7 mouse cellular contexts compared by ENCODE assay signal in genomic region chr3:96727343-96727827, GRCm38 (mm10). TPM values are rescaled to one million over a fixed set of nuclear protein-coding genes. Genes with fewer than 3 reads are reported as not detected.
DNase-seq lines count a peak whose midpoint lies in the region; ATAC-seq lines count a peak whose summit lies in the region.

Gene Polr3c, minus strand, starts transcription at chr3:96727628.
Gene Rnf115, plus strand, starts transcription at chr3:96727664.

- H3K36me3 ChIP-seq in intestine, embryonic 16.5 days (ENCODE audit: control insufficient read depth, insufficient read depth, low read length), result no peaks in the 10 kb centered on the region
- H3K36me3 ChIP-seq in midbrain, embryonic 11.5 days (ENCODE audit: control insufficient read depth, insufficient read depth, low read length), result no peaks in the 10 kb centered on the region

- peak within 1 kb of the TSS; percentile 97 for H3K4me3 ChIP-seq in intestine, embryonic 16.5 days (ENCODE audit: low read length)
- H3K4me3 ChIP-seq in midbrain, embryonic 11.5 days (ENCODE audit: low read depth, low read length), result peak within 1 kb of the TSS; percentile 89

- peak within 1 kb of the TSS; percentile 78 for H3K4me2 ChIP-seq in intestine, embryonic 16.5 days (ENCODE audit: low read depth, low read length)
- H3K4me2 ChIP-seq in midbrain, embryonic 11.5 days, result peak within 1 kb of the TSS; percentile 73

- H3K9ac ChIP-seq in intestine, embryonic 16.5 days (ENCODE audit: low read depth, low read length), result peak within 1 kb of the TSS; percentile 88
- H3K9ac ChIP-seq in midbrain, embryonic 11.5 days (ENCODE audit: low read length), result peak within 1 kb of the TSS; percentile 90

- under 1% methylated on average over 52 of the region's 52 CpGs for WGBS in intestine, embryonic 16.5 days
- 0% methylated on average over 47 of the region's 52 CpGs for WGBS in midbrain, embryonic 11.5 days

- peak; percentile 99 for DNase-seq in adrenal gland, adult 2 months
- peak; percentile 89 for DNase-seq in embryo, embryonic 11.5 days (ENCODE audit: low read depth, low spot score)
- peak; percentile 96 to 97 for DNase-seq in gastrocnemius, postnatal 4 days (ENCODE audit: low spot score in 2 of 2)
- DNase-seq in left cerebral cortex, postnatal 36 days (ENCODE audit: low spot score in 2 of 2), result peak; percentile 95 to 98
- DNase-seq in midbrain, embryonic 11.5 days (ENCODE audit: low spot score, missing footprints), result peak; percentile 99
- DNase-seq in skeletal muscle tissue, adult 2 months (ENCODE audit: low read depth, low spot score), result peak; percentile 93

- no peaks in the 10 kb centered on the region for H3K27me3 ChIP-seq in intestine, embryonic 16.5 days (replicated peaks; ENCODE audit: control insufficient read depth, insufficient read depth, low read length)
- no peaks in the 10 kb centered on the region for H3K27me3 ChIP-seq in midbrain, embryonic 11.5 days (ENCODE audit: control insufficient read depth, insufficient read depth, low read length)

- intact Hi-C loops in left cerebral cortex, postnatal 36 days (cut with DNase I), result no loop called here

- peak within 1 kb of the TSS; percentile 74 for H3K27ac ChIP-seq in intestine, embryonic 16.5 days (ENCODE audit: low read length)
- peak within 1 kb of the TSS; percentile 67 for H3K27ac ChIP-seq in midbrain, embryonic 11.5 days (ENCODE audit: low read depth, low read length)

- ATAC-seq in intestine, embryonic 16.5 days, result peak; percentile 99
- peak; percentile 98 for ATAC-seq in midbrain, embryonic 11.5 days (ENCODE audit: low FRiP score)

- peaks cover 27% of the 10 kb centered on the region for H3K4me1 ChIP-seq in intestine, embryonic 16.5 days (ENCODE audit: control insufficient read depth, insufficient read depth, low read length)
- peaks cover 17% of the 10 kb centered on the region for H3K4me1 ChIP-seq in midbrain, embryonic 11.5 days (ENCODE audit: control insufficient read depth, insufficient read depth, low read length)

- no peaks in the 10 kb centered on the region for H3K9me3 ChIP-seq in intestine, embryonic 16.5 days (ENCODE audit: control insufficient read depth, low read length)
- no peaks in the 10 kb centered on the region for H3K9me3 ChIP-seq in midbrain, embryonic 11.5 days (ENCODE audit: control insufficient read depth, low read length)

RNA-seq across cellular contexts. Expression of gene Polr3c, which starts in this region (rescaled TPM):
- 10 to 100 TPM; 28.9 to 32.8 TPM for total RNA-seq in adrenal gland, adult 2 months (2021)
- 14.1 and 19.9 TPM in 2 replicates for polyA plus RNA-seq in adrenal gland, adult 2 months (2012; rRNA removed)
- 10 to 100 TPM; 23.6 to 24.5 TPM for total RNA-seq in gastrocnemius, postnatal 4 days (2021)
- polyA plus RNA-seq in intestine, embryonic 16.5 days (2015; fragmentation: Nextera tagmentation; extraction: Ambion mirVana), result 37.7 and 41.0 TPM in 2 replicates
- total RNA-seq in left cerebral cortex, postnatal 36 days (2021), result 10 to 100 TPM; 24.1 to 28.0 TPM
- 35.7 and 41.6 TPM in 2 replicates for polyA plus RNA-seq in midbrain, embryonic 11.5 days (2014; fragmentation: Nextera tagmentation; extraction: Ambion mirVana)

RNA-seq across cellular contexts. Expression of gene Rnf115, which starts in this region (rescaled TPM):
- total RNA-seq in adrenal gland, adult 2 months (2021), result 10 to 100 TPM; 39.4 to 46.5 TPM
- 9.9 and 12.5 TPM in 2 replicates for polyA plus RNA-seq in adrenal gland, adult 2 months (2012; rRNA removed)
- 10 to 100 TPM; 45.1 to 50.6 TPM for total RNA-seq in gastrocnemius, postnatal 4 days (2021)
- 43.6 and 47.3 TPM in 2 replicates for polyA plus RNA-seq in intestine, embryonic 16.5 days (2015; fragmentation: Nextera tagmentation; extraction: Ambion mirVana)
- 10 to 100 TPM; 66.4 to 66.7 TPM for total RNA-seq in left cerebral cortex, postnatal 36 days (2021)
- 90.3 and 98.8 TPM in 2 replicates for polyA plus RNA-seq in midbrain, embryonic 11.5 days (2014; fragmentation: Nextera tagmentation; extraction: Ambion mirVana)

Comparison
In these comparisons a context has a peak if more than half of its experiments do, and no peak if none do; other contexts are left out.
1. Peak in every context shown above with its lines: DNase-seq, ATAC-seq, H3K4me3 ChIP-seq and H3K27ac ChIP-seq.